Mouse (Mus musculus): ENCODE data around the gene Ptpn14. TPM values are rescaled to one million over a fixed set of nuclear protein-coding genes. Genes with fewer than 3 reads are reported as not detected.

Gene Ptpn14
- polyA plus RNA-seq, 1 experiment from 2014 or later: 0.92 TPM

GRCm38 (mm10) chr1:189879965-189880364, 151.9 kb downstream of the Ptpn14 start:
- Histone ChIP-seq H3K4me2 (ENCODE audit: low read depth, low read length) (no peak overlapping the region), H3K4me3 (ENCODE audit: low read depth, low read length) (no peak overlapping the region), H3K36me3 (ENCODE audit: control insufficient read depth, insufficient read depth, low read length) (no peaks in the 10 kb centered on the region), H3K27me3 (ENCODE audit: control insufficient read depth, insufficient read depth, low read length) (no peaks in the 10 kb centered on the region), H3K4me1 (ENCODE audit: control insufficient read depth, insufficient read depth, low read length) (no peaks in the 10 kb centered on the region), H3K27ac (ENCODE audit: low read depth, low read length) (no peak overlapping the region), H3K9ac (replicated peaks; ENCODE audit: low read depth, low read length) (no peak overlapping the region), H3K9me3 (ENCODE audit: control insufficient read depth, low read length) (no peaks in the 10 kb centered on the region)
- ATAC-seq (ENCODE audit: low read depth): no peak
- 77% methylated on average over 8 of the region's 8 CpGs for WGBS

DNA sequence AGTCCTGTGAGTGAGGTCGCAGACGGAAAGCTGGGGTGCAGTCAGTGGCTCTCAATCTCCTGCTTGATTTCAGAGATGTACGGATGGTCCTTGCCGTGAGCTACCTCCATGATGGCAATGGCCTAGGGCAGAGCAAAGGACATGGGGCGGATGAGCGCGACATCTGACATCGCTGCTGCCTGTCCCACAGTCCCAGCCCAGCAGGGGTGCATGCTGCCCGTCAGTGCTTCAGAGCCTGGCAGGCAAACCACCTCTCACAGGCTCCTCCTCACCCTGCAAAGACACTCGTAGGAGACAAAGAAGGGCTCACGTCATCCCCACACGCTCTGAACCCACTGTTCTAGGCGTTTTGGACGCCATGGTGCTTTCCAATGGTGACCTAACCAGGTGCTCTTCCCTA, 152.7 kb downstream of the Ptpn14 start:
- H3K27me3 ChIP-seq (ENCODE audit: control insufficient read depth, insufficient read depth, low read length): no peaks in the 10 kb centered on the region
- H3K4me3 ChIP-seq (ENCODE audit: low read depth, low read length): no peak overlapping the region
- WGBS: 72% methylated on average over 14 of the region's 14 CpGs
- no peak for ATAC-seq (ENCODE audit: low read depth)
- H3K4me1 ChIP-seq (ENCODE audit: control insufficient read depth, insufficient read depth, low read length): no peaks in the 10 kb centered on the region
- no peak overlapping the region for H3K27ac ChIP-seq (ENCODE audit: low read depth, low read length)
- no peaks in the 10 kb centered on the region for H3K9me3 ChIP-seq (ENCODE audit: control insufficient read depth, low read length)
- H3K4me2 ChIP-seq (ENCODE audit: low read depth, low read length): no peak overlapping the region
- H3K36me3 ChIP-seq (ENCODE audit: control insufficient read depth, insufficient read depth, low read length): no peaks in the 10 kb centered on the region
- no peak overlapping the region for H3K9ac ChIP-seq (replicated peaks; ENCODE audit: low read depth, low read length)

GRCm38 (mm10) chr1:189882886-189883285, 154.8 kb downstream of the Ptpn14 start:
- Histone ChIP-seq H3K4me3 (ENCODE audit: low read depth, low read length) (no peak overlapping the region), H3K9ac (replicated peaks; ENCODE audit: low read depth, low read length) (no peak overlapping the region), H3K27me3 (ENCODE audit: control insufficient read depth, insufficient read depth, low read length) (no peaks in the 10 kb centered on the region), H3K36me3 (ENCODE audit: control insufficient read depth, insufficient read depth, low read length) (no peaks in the 10 kb centered on the region), H3K4me2 (ENCODE audit: low read depth, low read length) (no peak overlapping the region), H3K27ac (ENCODE audit: low read depth, low read length) (no peak overlapping the region), H3K4me1 (ENCODE audit: control insufficient read depth, insufficient read depth, low read length) (no peaks in the 10 kb centered on the region), H3K9me3 (ENCODE audit: control insufficient read depth, low read length) (no peaks in the 10 kb centered on the region)
- WGBS: 55% methylated on average over 7 of the region's 7 CpGs
- ATAC-seq (ENCODE audit: low read depth): no peak

GRCm38 (mm10) chr1:189883531-189884170, 155.6 kb downstream of the Ptpn14 start:
- ATAC-seq (ENCODE audit: low read depth): no peak
- Histone ChIP-seq H3K4me2 (ENCODE audit: low read depth, low read length) (no peak overlapping the region), H3K4me3 (ENCODE audit: low read depth, low read length) (no peak overlapping the region), H3K27ac (ENCODE audit: low read depth, low read length) (no peak overlapping the region), H3K27me3 (ENCODE audit: control insufficient read depth, insufficient read depth, low read length) (no peaks in the 10 kb centered on the region), H3K4me1 (ENCODE audit: control insufficient read depth, insufficient read depth, low read length) (no peaks in the 10 kb centered on the region), H3K9ac (replicated peaks; ENCODE audit: low read depth, low read length) (no peak overlapping the region), H3K36me3 (ENCODE audit: control insufficient read depth, insufficient read depth, low read length) (no peaks in the 10 kb centered on the region), H3K9me3 (ENCODE audit: control insufficient read depth, low read length) (no peaks in the 10 kb centered on the region)
- 37% methylated on average over 18 of the region's 18 CpGs for WGBS

DNA sequence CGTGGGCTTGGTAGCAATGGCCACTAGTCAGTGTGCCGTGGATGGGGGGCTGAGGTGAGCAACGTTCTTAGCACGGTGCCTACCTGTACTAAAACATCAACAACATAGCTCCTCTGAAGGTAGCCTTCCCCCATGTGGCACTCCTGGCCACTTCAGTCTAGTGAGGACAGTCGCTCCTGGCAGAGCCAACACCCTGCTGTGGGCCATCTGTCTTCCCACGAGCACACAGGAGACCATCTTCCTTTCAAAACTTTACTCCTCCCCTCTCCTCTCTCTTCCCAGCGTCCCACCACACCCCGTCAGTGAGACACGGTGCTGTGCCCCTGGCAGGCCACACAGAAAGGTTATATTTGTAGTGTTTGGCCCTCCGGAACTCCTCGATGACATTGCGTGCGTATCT, 156.9 kb downstream of the Ptpn14 start:
- WGBS: 61% methylated on average over 13 of the region's 13 CpGs
- H3K4me3 ChIP-seq (ENCODE audit: low read depth, low read length): no peak overlapping the region
- H3K27me3 ChIP-seq (ENCODE audit: control insufficient read depth, insufficient read depth, low read length): no peaks in the 10 kb centered on the region
- H3K36me3 ChIP-seq (ENCODE audit: control insufficient read depth, insufficient read depth, low read length): no peaks in the 10 kb centered on the region
- no peak for ATAC-seq (ENCODE audit: low read depth)
- H3K9ac ChIP-seq (replicated peaks; ENCODE audit: low read depth, low read length): no peak overlapping the region
- no peaks in the 10 kb centered on the region for H3K9me3 ChIP-seq (ENCODE audit: control insufficient read depth, low read length)
- no peak overlapping the region for H3K4me2 ChIP-seq (ENCODE audit: low read depth, low read length)
- H3K27ac ChIP-seq (ENCODE audit: low read depth, low read length): no peak overlapping the region
- no peaks in the 10 kb centered on the region for H3K4me1 ChIP-seq (ENCODE audit: control insufficient read depth, insufficient read depth, low read length)

DNA sequence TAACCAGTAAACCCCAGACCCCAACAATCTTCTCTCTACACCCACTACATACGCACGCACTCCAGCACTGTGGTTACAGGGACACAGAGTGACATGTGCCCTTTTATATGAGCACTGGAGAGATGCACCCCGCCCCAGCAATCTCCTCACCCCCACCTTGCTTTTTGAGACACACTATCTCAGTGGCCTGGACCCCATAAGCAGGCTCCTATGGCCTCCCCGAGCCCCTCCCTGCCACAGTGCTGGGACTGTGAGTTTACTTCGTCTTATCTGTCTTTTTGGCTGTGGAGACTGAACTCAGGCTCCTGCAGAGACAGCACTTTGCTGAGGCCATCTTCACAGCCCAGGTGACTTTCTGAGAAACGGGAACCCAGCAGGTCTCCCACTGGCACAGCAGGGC, 157.9 kb downstream of the Ptpn14 start:
- Histone ChIP-seq H3K9me3 (ENCODE audit: control insufficient read depth, low read length) (no peaks in the 10 kb centered on the region), H3K27ac (ENCODE audit: low read depth, low read length) (no peak overlapping the region), H3K9ac (replicated peaks; ENCODE audit: low read depth, low read length) (no peak overlapping the region), H3K4me3 (ENCODE audit: low read depth, low read length) (no peak overlapping the region), H3K36me3 (ENCODE audit: control insufficient read depth, insufficient read depth, low read length) (no peaks in the 10 kb centered on the region), H3K4me1 (ENCODE audit: control insufficient read depth, insufficient read depth, low read length) (no peaks in the 10 kb centered on the region), H3K27me3 (ENCODE audit: control insufficient read depth, insufficient read depth, low read length) (no peaks in the 10 kb centered on the region), H3K4me2 (ENCODE audit: low read depth, low read length) (no peak overlapping the region)
- WGBS: 86% methylated on average over 6 of the region's 6 CpGs
- no peak for ATAC-seq (ENCODE audit: low read depth)

GRCm38 (mm10) chr1:189887518-189887917, 159.4 kb downstream of the Ptpn14 start:
- no peak overlapping the region for H3K27ac ChIP-seq (ENCODE audit: low read depth, low read length)
- no peak overlapping the region for H3K4me3 ChIP-seq (ENCODE audit: low read depth, low read length)
- H3K4me1 ChIP-seq (ENCODE audit: control insufficient read depth, insufficient read depth, low read length): no peaks in the 10 kb centered on the region
- no peak overlapping the region for H3K4me2 ChIP-seq (ENCODE audit: low read depth, low read length)
- H3K9me3 ChIP-seq (ENCODE audit: control insufficient read depth, low read length): no peaks in the 10 kb centered on the region
- no peaks in the 10 kb centered on the region for H3K27me3 ChIP-seq (ENCODE audit: control insufficient read depth, insufficient read depth, low read length)
- H3K36me3 ChIP-seq (ENCODE audit: control insufficient read depth, insufficient read depth, low read length): no peaks in the 10 kb centered on the region
- no peak overlapping the region for H3K9ac ChIP-seq (replicated peaks; ENCODE audit: low read depth, low read length)
- ATAC-seq (ENCODE audit: low read depth): peak; percentile 84
- 30% methylated on average over 7 of the region's 7 CpGs for WGBS

DNA sequence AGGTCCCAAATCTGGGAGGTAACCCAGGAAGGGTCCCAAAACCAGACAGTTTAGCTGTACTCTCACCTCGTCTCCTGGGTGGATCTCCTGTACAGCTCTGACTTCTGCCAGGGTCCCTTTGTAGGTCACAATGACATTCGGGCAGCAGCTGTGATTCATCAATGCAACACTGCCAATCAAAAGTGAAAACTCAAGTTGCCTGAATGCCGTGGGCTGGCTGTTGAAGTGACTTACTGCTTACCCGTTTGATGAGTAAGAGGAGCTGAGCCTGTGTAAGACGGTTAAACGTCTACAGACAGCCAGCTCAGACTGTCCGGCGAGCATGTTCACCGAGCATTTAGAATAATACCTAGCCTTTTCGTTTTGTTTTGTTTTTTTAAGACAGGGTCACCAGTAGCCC, 160.7 kb downstream of the Ptpn14 start:
- H3K9me3 ChIP-seq (ENCODE audit: control insufficient read depth, low read length): no peaks in the 10 kb centered on the region
- ATAC-seq (ENCODE audit: low read depth): no peak
- no peak overlapping the region for H3K4me2 ChIP-seq (ENCODE audit: low read depth, low read length)
- WGBS: 76% methylated on average over 10 of the region's 10 CpGs
- H3K4me1 ChIP-seq (ENCODE audit: control insufficient read depth, insufficient read depth, low read length): no peaks in the 10 kb centered on the region
- no peak overlapping the region for H3K4me3 ChIP-seq (ENCODE audit: low read depth, low read length)
- no peaks in the 10 kb centered on the region for H3K27me3 ChIP-seq (ENCODE audit: control insufficient read depth, insufficient read depth, low read length)
- no peak overlapping the region for H3K27ac ChIP-seq (ENCODE audit: low read depth, low read length)
- no peaks in the 10 kb centered on the region for H3K36me3 ChIP-seq (ENCODE audit: control insufficient read depth, insufficient read depth, low read length)
- H3K9ac ChIP-seq (replicated peaks; ENCODE audit: low read depth, low read length): no peak overlapping the region

GRCm38 (mm10) chr1:189894191-189894590, 166.1 kb downstream of the Ptpn14 start:
- Histone ChIP-seq H3K4me2 (ENCODE audit: low read depth, low read length) (no peak overlapping the region), H3K36me3 (ENCODE audit: control insufficient read depth, insufficient read depth, low read length) (peaks cover 6% of the 10 kb centered on the region; the same call in 1 of the 2 replicates), H3K4me3 (ENCODE audit: low read depth, low read length) (no peak overlapping the region), H3K27me3 (ENCODE audit: control insufficient read depth, insufficient read depth, low read length) (no peaks in the 10 kb centered on the region), H3K9ac (replicated peaks; ENCODE audit: low read depth, low read length) (no peak overlapping the region), H3K27ac (ENCODE audit: low read depth, low read length) (no peak overlapping the region), H3K4me1 (ENCODE audit: control insufficient read depth, insufficient read depth, low read length) (no peaks in the 10 kb centered on the region), H3K9me3 (ENCODE audit: control insufficient read depth, low read length) (no peaks in the 10 kb centered on the region)
- WGBS: 69% methylated on average over 9 of the region's 9 CpGs
- no peak for ATAC-seq (ENCODE audit: low read depth)
